Mouse (Mus musculus): ENCODE measurements around the gene Ripk1. TPM values are rescaled to one million over a fixed set of nuclear protein-coding genes. Genes with fewer than 3 reads are reported as not detected.

Gene Ripk1
- polyA plus RNA-seq (2014; fragmentation: Nextera tagmentation; extraction: Ambion mirVana): 18.6 and 23.4 TPM in 2 replicates

GRCm38 (mm10) chr13:34002058-34003006 lies at the start of gene Ripk1, which contains the start of gene Serpinb6a:
Ripk1 (plus strand) TSS chr13:34002363.
Serpinb6a (minus strand) TSS chr13:34002794.
- under 1% methylated on average over 92 of the region's 92 CpGs for WGBS
- DNase-seq (ENCODE audit: low spot score): peak; percentile 88
- peak within 1 kb of the TSS; percentile 72 for H3K4me2 ChIP-seq
- H3K27me3 ChIP-seq (replicated peaks; ENCODE audit: control insufficient read depth, insufficient read depth, low read length): no peaks in the 10 kb centered on the region
- peak within 1 kb of the TSS; percentile 68 for H3K9ac ChIP-seq (ENCODE audit: low read depth, low read length)
- no peaks in the 10 kb centered on the region for H3K36me3 ChIP-seq (ENCODE audit: control insufficient read depth, insufficient read depth, low read length)
- H3K27ac ChIP-seq (ENCODE audit: low read depth, low read length): peak within 1 kb of the TSS; percentile 73
- peak within 1 kb of the TSS; percentile 74 for H3K4me3 ChIP-seq (ENCODE audit: low read depth, low read length)
- peak; percentile 99 for ATAC-seq (replicated peaks; ENCODE audit: low FRiP score)
- H3K4me1 ChIP-seq (replicated peaks; ENCODE audit: control insufficient read depth, insufficient read depth, low read length): 0 out of 2 replicates have a peak, but pooled peaks cover 3% of the 10 kb centered on the region
- no peaks in the 10 kb centered on the region for H3K9me3 ChIP-seq (ENCODE audit: control insufficient read depth, low read length)

- Histone ChIP-seq H3K36me3 (ENCODE audit: control insufficient read depth, insufficient read depth, low read length) (no peaks in the 10 kb centered on the region), H3K27ac (ENCODE audit: low read depth, low read length) (no peak overlapping the region), H3K4me2 (no peak overlapping the region), H3K4me1 (replicated peaks; ENCODE audit: control insufficient read depth, insufficient read depth, low read length) (no peaks in the 10 kb centered on the region), H3K9ac (ENCODE audit: low read depth, low read length) (no peak overlapping the region), H3K9me3 (ENCODE audit: control insufficient read depth, low read length) (no peaks in the 10 kb centered on the region), H3K4me3 (ENCODE audit: low read depth, low read length) (no peak overlapping the region), H3K27me3 (replicated peaks; ENCODE audit: control insufficient read depth, insufficient read depth, low read length) (no peaks in the 10 kb centered on the region)
- 84% methylated on average over 2 of the region's 2 CpGs for WGBS
- ATAC-seq (replicated peaks; ENCODE audit: low FRiP score) (no peak), DNase-seq (ENCODE audit: low spot score) (no peak)
Observed at GRCm38 (mm10) chr13:33952947-33953346, 49.2 kb upstream of the Ripk1 start.

GRCm38 (mm10) chr13:33956571-33957421 lies 45.4 kb upstream of the Ripk1 start:
- no peak overlapping the region for H3K4me3 ChIP-seq (ENCODE audit: low read depth, low read length)
- no peak; the same call in 1 of the 2 replicates for ATAC-seq (replicated peaks; ENCODE audit: low FRiP score)
- H3K4me2 ChIP-seq: no peak overlapping the region
- no peaks in the 10 kb centered on the region for H3K27me3 ChIP-seq (replicated peaks; ENCODE audit: control insufficient read depth, insufficient read depth, low read length)
- no peaks in the 10 kb centered on the region for H3K36me3 ChIP-seq (ENCODE audit: control insufficient read depth, insufficient read depth, low read length)
- no peak for DNase-seq (ENCODE audit: low spot score)
- H3K9ac ChIP-seq (ENCODE audit: low read depth, low read length): no peak overlapping the region
- 39% methylated on average over 6 of the region's 6 CpGs for WGBS
- no peak overlapping the region for H3K27ac ChIP-seq (ENCODE audit: low read depth, low read length)
- no peaks in the 10 kb centered on the region for H3K4me1 ChIP-seq (replicated peaks; ENCODE audit: control insufficient read depth, insufficient read depth, low read length)
- no peaks in the 10 kb centered on the region for H3K9me3 ChIP-seq (ENCODE audit: control insufficient read depth, low read length)

- no peaks in the 10 kb centered on the region for H3K36me3 ChIP-seq (ENCODE audit: control insufficient read depth, insufficient read depth, low read length)
- DNase-seq (ENCODE audit: low spot score) (no peak), ATAC-seq (replicated peaks; ENCODE audit: low FRiP score) (no peak)
- no peak overlapping the region for H3K9ac ChIP-seq (ENCODE audit: low read depth, low read length)
- no peaks in the 10 kb centered on the region for H3K27me3 ChIP-seq (replicated peaks; ENCODE audit: control insufficient read depth, insufficient read depth, low read length)
- 85% methylated on average over 2 of the region's 2 CpGs for WGBS
- no peaks in the 10 kb centered on the region for H3K4me1 ChIP-seq (replicated peaks; ENCODE audit: control insufficient read depth, insufficient read depth, low read length)
- no peak overlapping the region for H3K4me2 ChIP-seq
- H3K27ac ChIP-seq (ENCODE audit: low read depth, low read length): no peak overlapping the region
- no peaks in the 10 kb centered on the region for H3K9me3 ChIP-seq (ENCODE audit: control insufficient read depth, low read length)
- H3K4me3 ChIP-seq (ENCODE audit: low read depth, low read length): no peak overlapping the region
Observed at GRCm38 (mm10) chr13:33959771-33960170, 42.4 kb upstream of the Ripk1 start.

GRCm38 (mm10) chr13:33964206-33965046 lies 37.7 kb upstream of the Ripk1 start, which contains the start of gene Nqo2:
Nqo2 (plus strand) TSS chr13:33964687.
- Histone ChIP-seq H3K4me2 (peak within 1 kb of the TSS; percentile 69), H3K4me3 (ENCODE audit: low read depth, low read length) (peak within 1 kb of the TSS; percentile 67), H3K36me3 (ENCODE audit: control insufficient read depth, insufficient read depth, low read length) (no peaks in the 10 kb centered on the region), H3K9me3 (ENCODE audit: control insufficient read depth, low read length) (no peaks in the 10 kb centered on the region), H3K4me1 (replicated peaks; ENCODE audit: control insufficient read depth, insufficient read depth, low read length) (peaks cover 10% of the 10 kb centered on the region; the same call in 1 of the 2 replicates), H3K27me3 (replicated peaks; ENCODE audit: control insufficient read depth, insufficient read depth, low read length) (no peaks in the 10 kb centered on the region), H3K27ac (ENCODE audit: low read depth, low read length) (peak within 1 kb of the TSS; percentile 87), H3K9ac (ENCODE audit: low read depth, low read length) (peak within 1 kb of the TSS; percentile 79)
- peak; percentile 87 for ATAC-seq (replicated peaks; ENCODE audit: low FRiP score)
- peak; percentile 85 for DNase-seq (ENCODE audit: low spot score)
- 3% methylated on average over 22 of the region's 22 CpGs for WGBS

- Histone ChIP-seq H3K9me3 (ENCODE audit: control insufficient read depth, low read length) (no peaks in the 10 kb centered on the region), H3K9ac (ENCODE audit: low read depth, low read length) (peak overlapping the region; percentile 79), H3K27me3 (replicated peaks; ENCODE audit: control insufficient read depth, insufficient read depth, low read length) (no peaks in the 10 kb centered on the region), H3K27ac (ENCODE audit: low read depth, low read length) (peak overlapping the region; percentile 87), H3K4me2 (peak overlapping the region; percentile 69), H3K4me3 (ENCODE audit: low read depth, low read length) (peak overlapping the region; percentile 67), H3K4me1 (replicated peaks; ENCODE audit: control insufficient read depth, insufficient read depth, low read length) (peaks cover 10% of the 10 kb centered on the region; the same call in 1 of the 2 replicates), H3K36me3 (ENCODE audit: control insufficient read depth, insufficient read depth, low read length) (no peaks in the 10 kb centered on the region)
- peak; percentile 88 for ATAC-seq (replicated peaks; ENCODE audit: low FRiP score)
- no peak for DNase-seq (ENCODE audit: low spot score)
- WGBS: 12% methylated on average over 14 of the region's 14 CpGs
Observed at GRCm38 (mm10) chr13:33965056-33966024, 36.8 kb upstream of the Ripk1 start.

GRCm38 (mm10) chr13:33966025-33966412 lies 36.1 kb upstream of the Ripk1 start:
- ATAC-seq (replicated peaks; ENCODE audit: low FRiP score): no peak
- H3K27ac ChIP-seq (ENCODE audit: low read depth, low read length): no peak overlapping the region; the same call in 1 of the 2 replicates
- 44% methylated on average over 4 of the region's 4 CpGs for WGBS

More at GRCm38 (mm10) chr13:33966025-33966412, 36.1 kb upstream of the Ripk1 start:
- H3K9me3 ChIP-seq (ENCODE audit: control insufficient read depth, low read length): no peaks in the 10 kb centered on the region
- H3K9ac ChIP-seq (ENCODE audit: low read depth, low read length): peak overlapping the region; percentile 79; the same call in 1 of the 2 replicates
- H3K36me3 ChIP-seq (ENCODE audit: control insufficient read depth, insufficient read depth, low read length): no peaks in the 10 kb centered on the region
- peak overlapping the region; percentile 67 for H3K4me3 ChIP-seq (ENCODE audit: low read depth, low read length)
- DNase-seq (ENCODE audit: low spot score): no peak
- H3K4me2 ChIP-seq: peak overlapping the region; percentile 69
- no peaks in the 10 kb centered on the region for H3K27me3 ChIP-seq (replicated peaks; ENCODE audit: control insufficient read depth, insufficient read depth, low read length)
- H3K4me1 ChIP-seq (replicated peaks; ENCODE audit: control insufficient read depth, insufficient read depth, low read length): peaks cover 10% of the 10 kb centered on the region; the same call in 1 of the 2 replicates

All from liver, embryonic 11.5 days (tissue).